Mouse (Mus musculus) gastrocnemius, adult 8-10 months (tissue): Measurements from ENCODE around the gene Obox6. TPM values are rescaled to one million over a fixed set of nuclear protein-coding genes. Genes with fewer than 3 reads are reported as not detected.

Source experiments
- DNase-seq, 2 experiments: peaks; one replicate each; pipeline ENCODE4 v3.0.0; 2022; ENCODE audit warnings: low spot score in 2 of 2
- total RNA-seq, 4 experiments: library from RNA; stranded (reverse); gene quantifications; 2 replicates each; pipeline ENCODE4 v1.2.4; 2022

The Obox6 gene
- total RNA-seq: not detected

- DNase-seq: no peak
Measured at GRCm38 (mm10) chr7:15839578-15839977, at the start of gene Obox6. Obox6 (minus strand) TSS chr7:15839678.

- no peak for DNase-seq
Measured at GRCm38 (mm10) chr7:15884127-15884526, 44.6 kb upstream of the Obox6 start.

GRCm38 (mm10) chr7:15882317-15882716 is 42.8 kb upstream of the Obox6 start, which contains the start of gene Crxos:
Crxos (plus strand) TSS chr7:15882617.
- no peak for DNase-seq

GRCm38 (mm10) chr7:15881831-15882230 is 42.4 kb upstream of the Obox6 start:
- no peak for DNase-seq

GRCm38 (mm10) chr7:15881388-15881787 is 41.9 kb upstream of the Obox6 start:
- no peak for DNase-seq

- no peak for DNase-seq
Measured at GRCm38 (mm10) chr7:15879756-15880155, 40.3 kb upstream of the Obox6 start, which contains the start of gene Crx. Crx (minus strand) TSS chr7:15879968.

GRCm38 (mm10) chr7:15864104-15864503 is 24.6 kb upstream of the Obox6 start:
- no peak for DNase-seq

GRCm38 (mm10) chr7:15859657-15860056 is 20.2 kb upstream of the Obox6 start:
- DNase-seq: no peak

Other genes starting within 250 kb of the Obox6 start
- not detected for gene Obox3, start 199.8 kb downstream of the Obox6 start, total RNA-seq
- not detected for gene Obox5, start 89.5 kb downstream of the Obox6 start, total RNA-seq
- not detected for gene Crx, start 40.3 kb upstream of the Obox6 start, total RNA-seq
- not detected for gene Crxos, start 42.9 kb upstream of the Obox6 start, total RNA-seq
- 1,000 to 10,000 TPM; 1,735 to 2,070 (median 1,829) TPM for gene Selenow, start 82.7 kb upstream of the Obox6 start, total RNA-seq
- 10 to 100 TPM; 76.2 to 96.3 (median 82.3) TPM for gene Nop53, start 106.4 kb upstream of the Obox6 start, total RNA-seq
- 10 to 100 TPM; 23.7 to 32.7 (median 28.2) TPM for gene Ehd2, start 127.9 kb upstream of the Obox6 start, total RNA-seq
- 1 to 10 TPM; 3.7 to 6.8 (median 5.6) TPM for gene Bicra, start 208.2 kb upstream of the Obox6 start, total RNA-seq
- gene Zfp541, start 222.1 kb upstream of the Obox6 start, total RNA-seq: not detected